Mouse (Mus musculus) intestine, embryonic 14.5 days (tissue): ENCODE data around the gene Snapc1. TPM values are rescaled to one million over a fixed set of nuclear protein-coding genes. Genes with fewer than 3 reads are reported as not detected.

Experiments used
- ATAC-seq: fragments of 200-750 bp; cut with Nextera tagmentation; replicated peaks from 2 replicates; pipeline ENCODE4 v1.8.0; 2017; ENCODE audit warnings: low read depth, moderate number of reproducible peaks, moderate TSS enrichment, moderate library complexity; ENCODE audit not compliant: low FRiP score, low TSS enrichment
- DNase-seq: peaks from one replicate; pipeline ENCODE4 v3.0.0-alpha.2; 2018; ENCODE audit warnings: low spot score
- H3K27ac ChIP-seq: fragments of 300-500 bp; sonication (generic); 2 replicates; pipeline ENCODE4 v1.5.1; 2014; ENCODE audit warnings: low read depth, mild to moderate bottlenecking, control low read depth
- H3K27me3 ChIP-seq: fragments of 300-500 bp; sonication (generic); replicated peaks from 2 replicates; pipeline ENCODE4 v1.6.1; 2014; ENCODE audit warnings: low read length, control low read depth; ENCODE audit not compliant: control insufficient read depth, insufficient read depth
- H3K36me3 ChIP-seq: fragments of 300-500 bp; sonication (generic); 2 replicates; pipeline ENCODE4 v1.6.1; 2014; ENCODE audit warnings: low read length, control low read depth; ENCODE audit not compliant: control insufficient read depth, insufficient read depth
- H3K4me1 ChIP-seq: fragments of 300-500 bp; sonication (generic); replicated peaks from 2 replicates; pipeline ENCODE4 v1.6.1; 2014; ENCODE audit warnings: low read length, control low read depth, mixed read lengths; ENCODE audit not compliant: control insufficient read depth, insufficient read depth
- H3K4me2 ChIP-seq: fragments of 300-500 bp; sonication (generic); 2 replicates; pipeline ENCODE4 v1.6.1; 2014; ENCODE audit warnings: low read length
- H3K4me3 ChIP-seq: fragments of 300-500 bp; sonication (generic); 2 replicates; pipeline ENCODE4 v1.5.1; 2014; ENCODE audit warnings: low read depth, low read length, control low read depth, mixed read lengths
- H3K9ac ChIP-seq: fragments of 300-500 bp; sonication (generic); 2 replicates; pipeline ENCODE4 v1.6.1; 2014; ENCODE audit warnings: mild to moderate bottlenecking, low read length
- H3K9me3 ChIP-seq: fragments of 300-500 bp; sonication (generic); 2 replicates; pipeline ENCODE4 v1.6.1; 2016; ENCODE audit warnings: low read length, control low read depth; ENCODE audit not compliant: control insufficient read depth
- WGBS: fragments of 180-500 bp; shearing (Covaris S2); extraction: QIAGEN DNeasy Blood & Tissue Kit; methylation state at CpG from one replicate; pipeline ENCODE4 v1.1.7; 2014; 5-methylcytosine and 5-hydroxymethylcytosine counted together
- polyA plus RNA-seq: library from polyadenylated mRNA; unstranded; fragments of >200 nt; fragmentation: Nextera tagmentation; extraction: Ambion mirVana; gene quantifications from 2 replicates; pipeline ENCODE4 v1.2.1, GENCODE M21; 2014

Snapc1 gene
- polyA plus RNA-seq, 1 experiment from 2014 or later: 14.6 TPM

GRCm38 (mm10) chr12:73949318-73950058 lies 14.8 kb upstream of the Snapc1 start:
- H3K36me3 ChIP-seq: peaks cover 23% of the 10 kb centered on the region
- peak; percentile 89 for ATAC-seq
- DNase-seq: peak; percentile 80
- peak overlapping the region; percentile 35 for H3K9ac ChIP-seq
- H3K4me1 ChIP-seq: peaks cover 11% of the 10 kb centered on the region
- no peaks in the 10 kb centered on the region for H3K9me3 ChIP-seq
- 0 out of 2 replicates have a peak, but pooled peaks cover 5% of the 10 kb centered on the region for H3K27me3 ChIP-seq
- WGBS: 12% methylated on average over 46 of the region's 46 CpGs
- H3K4me2 ChIP-seq: peak overlapping the region; percentile 51
- peak overlapping the region; percentile 59; the same call in 1 of the 2 replicates for H3K27ac ChIP-seq
- H3K4me3 ChIP-seq: peak overlapping the region; percentile 27

GRCm38 (mm10) chr12:73952879-73953278 lies 11.4 kb upstream of the Snapc1 start:
- H3K27ac ChIP-seq: no peak overlapping the region
- H3K4me1 ChIP-seq: peaks cover 11% of the 10 kb centered on the region
- ATAC-seq (peak; percentile 32; the same call in 1 of the 2 replicates), DNase-seq (peak; percentile 81)
- H3K9me3 ChIP-seq: no peaks in the 10 kb centered on the region
- H3K4me2 ChIP-seq: peak overlapping the region; percentile 54
- 0 out of 2 replicates have a peak, but pooled peaks cover 5% of the 10 kb centered on the region for H3K27me3 ChIP-seq
- peak overlapping the region; percentile 27; the same call in 1 of the 2 replicates for H3K9ac ChIP-seq
- 0 out of 2 replicates have a peak, but pooled peaks cover 5% of the 10 kb centered on the region for H3K36me3 ChIP-seq
- WGBS: 6% methylated on average over 15 of the region's 15 CpGs
- peak overlapping the region; percentile 33 for H3K4me3 ChIP-seq

GRCm38 (mm10) chr12:73953420-73954186 lies 10.7 kb upstream of the Snapc1 start:
- Histone ChIP-seq H3K4me1 (peaks cover 11% of the 10 kb centered on the region), H3K27ac (no peak overlapping the region), H3K27me3 (0 out of 2 replicates have a peak, but pooled peaks cover 2% of the 10 kb centered on the region), H3K9ac (peak overlapping the region; percentile 27; the same call in 1 of the 2 replicates), H3K36me3 (0 out of 2 replicates have a peak, but pooled peaks cover 3% of the 10 kb centered on the region), H3K4me3 (peak overlapping the region; percentile 33), H3K9me3 (no peaks in the 10 kb centered on the region), H3K4me2 (peak overlapping the region; percentile 54)
- DNase-seq (no peak), ATAC-seq (no peak)
- 44% methylated on average over 14 of the region's 14 CpGs for WGBS

GRCm38 (mm10) chr12:73954785-73955184 lies 9.5 kb upstream of the Snapc1 start:
- no peak overlapping the region for H3K9ac ChIP-seq
- 56% methylated on average over 5 of the region's 5 CpGs for WGBS

GRCm38 (mm10) chr12:73957676-73958075 lies 6.6 kb upstream of the Snapc1 start:
- WGBS: 69% methylated on average over 3 of the region's 3 CpGs
- H3K36me3 ChIP-seq: no peaks in the 10 kb centered on the region
- ATAC-seq (no peak), DNase-seq (no peak)
- H3K4me1 ChIP-seq: peaks cover 4% of the 10 kb centered on the region; the same call in 1 of the 2 replicates
- no peak overlapping the region for H3K4me3 ChIP-seq
- no peaks in the 10 kb centered on the region for H3K27me3 ChIP-seq
- no peak overlapping the region for H3K27ac ChIP-seq
- no peak overlapping the region for H3K4me2 ChIP-seq
- no peaks in the 10 kb centered on the region for H3K9me3 ChIP-seq
- no peak overlapping the region for H3K9ac ChIP-seq

More at GRCm38 (mm10) chr12:73954785-73955184, 9.5 kb upstream of the Snapc1 start:
- Histone ChIP-seq H3K27me3 (no peaks in the 10 kb centered on the region), H3K4me3 (no peak overlapping the region), H3K9me3 (no peaks in the 10 kb centered on the region), H3K27ac (no peak overlapping the region), H3K4me2 (no peak overlapping the region), H3K36me3 (no peaks in the 10 kb centered on the region), H3K4me1 (peaks cover 5% of the 10 kb centered on the region)
- no peak for ATAC-seq
- peak; percentile 33 for DNase-seq

- no peaks in the 10 kb centered on the region for H3K4me1 ChIP-seq
- no peaks in the 10 kb centered on the region for H3K9me3 ChIP-seq
- H3K27ac ChIP-seq: no peak overlapping the region
- no peak overlapping the region for H3K4me3 ChIP-seq
- ATAC-seq (no peak), DNase-seq (peak; percentile 12)
- WGBS: 84% methylated on average over 2 of the region's 2 CpGs
- H3K4me2 ChIP-seq: no peak overlapping the region
- no peak overlapping the region for H3K9ac ChIP-seq
- H3K36me3 ChIP-seq: no peaks in the 10 kb centered on the region
- H3K27me3 ChIP-seq: no peaks in the 10 kb centered on the region
Measured at GRCm38 (mm10) chr12:73958830-73959229, 5.5 kb upstream of the Snapc1 start.

- 95% methylated on average over 8 of the region's 8 CpGs for WGBS
- Histone ChIP-seq H3K4me2 (no peak overlapping the region), H3K9me3 (peaks cover 4% of the 10 kb centered on the region; the same call in 1 of the 2 replicates), H3K4me3 (no peak overlapping the region), H3K9ac (no peak overlapping the region), H3K4me1 (peaks cover 9% of the 10 kb centered on the region), H3K27me3 (no peaks in the 10 kb centered on the region), H3K27ac (no peak overlapping the region), H3K36me3 (peaks cover 60% of the 10 kb centered on the region)
- ATAC-seq (no peak), DNase-seq (no peak)
Measured at GRCm38 (mm10) chr12:73969142-73969541, 4.9 kb downstream of the Snapc1 start.

GRCm38 (mm10) chr12:73974584-73974983 lies 10.3 kb downstream of the Snapc1 start:
- WGBS: 95% methylated on average over 6 of the region's 6 CpGs
- H3K4me3 ChIP-seq: no peak overlapping the region
- peaks cover 88% of the 10 kb centered on the region for H3K36me3 ChIP-seq
- no peak overlapping the region for H3K27ac ChIP-seq
- no peaks in the 10 kb centered on the region for H3K4me1 ChIP-seq
- no peaks in the 10 kb centered on the region for H3K27me3 ChIP-seq
- no peak for DNase-seq
- ATAC-seq: no peak
- H3K4me2 ChIP-seq: no peak overlapping the region
- no peak overlapping the region for H3K9ac ChIP-seq
- H3K9me3 ChIP-seq: peaks cover 4% of the 10 kb centered on the region; the same call in 1 of the 2 replicates
